Mouse (Mus musculus) kidney, adult 2 months (tissue): ENCODE data around the gene Clk4.

Experiments
- CTCF ChIP-seq: fragments of 200-500 bp; conservative IDR thresholded peaks from 2 replicates; pipeline ENCODE4 v1.5.1; 2011; ENCODE audit warnings: low read depth, mild to moderate bottlenecking, control low read depth, low read length, moderate library complexity, mixed read lengths; ENCODE audit not compliant: insufficient read depth, insufficient read length
- POLR2A ChIP-seq: fragments of 200-500 bp; IDR thresholded peaks from one replicate; pipeline ENCODE4 v1.6.1; 2011; ENCODE audit warnings: low read depth, low read length, control low read depth

DNA sequence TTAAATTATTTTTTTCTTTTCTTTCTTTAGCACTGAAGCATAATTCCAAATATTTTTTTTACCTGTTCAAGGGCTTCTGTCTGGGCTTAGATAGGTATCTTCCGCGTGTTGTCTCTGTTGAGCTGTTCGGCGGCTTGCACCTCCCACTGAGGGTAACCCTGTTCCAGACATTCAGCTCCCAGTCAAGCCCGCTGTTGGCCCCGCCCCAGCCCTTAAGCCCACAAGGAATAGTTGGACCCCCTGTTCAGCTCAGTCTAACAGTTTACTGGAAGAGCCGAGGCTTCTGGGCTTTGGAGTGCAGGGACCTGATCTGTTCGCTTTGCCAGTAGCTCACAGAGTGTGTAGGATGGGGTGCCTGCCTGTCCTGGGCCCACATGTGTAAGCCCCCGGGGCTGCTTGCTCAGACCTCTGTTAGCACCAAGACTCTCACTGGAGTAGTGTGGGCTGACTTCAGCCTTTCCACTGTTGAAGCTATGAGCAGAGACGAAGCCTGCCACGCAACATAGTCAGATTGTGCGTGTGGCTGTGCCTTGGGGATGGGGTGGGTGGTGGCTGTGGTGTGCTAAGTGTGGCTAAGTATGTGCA lies 42.0 kb upstream of the Clk4 start:
- TF ChIP-seq CTCF (no peak), POLR2A (no peak)
